Mouse (Mus musculus) adrenal gland, postnatal 4 days (tissue): ENCODE measurements around the gene Cmc2. TPM values are rescaled to one million over a fixed set of nuclear protein-coding genes. Genes with fewer than 3 reads are reported as not detected.

ENCODE experiments used
- DNase-seq, 2 experiments: peaks; one replicate each; pipeline ENCODE4 v3.0.0; 2021 to 2022; ENCODE audit warnings: low spot score in 2 of 2, mixed read lengths in 2 of 2
- total RNA-seq, 2 experiments: library from RNA; stranded (reverse); gene quantifications; 2 replicates each; pipeline ENCODE4 v1.2.3; 2021

Gene Cmc2
- total RNA-seq, 2 experiments from 2014 or later = 32.8 to 33.6 TPM

DNA sequence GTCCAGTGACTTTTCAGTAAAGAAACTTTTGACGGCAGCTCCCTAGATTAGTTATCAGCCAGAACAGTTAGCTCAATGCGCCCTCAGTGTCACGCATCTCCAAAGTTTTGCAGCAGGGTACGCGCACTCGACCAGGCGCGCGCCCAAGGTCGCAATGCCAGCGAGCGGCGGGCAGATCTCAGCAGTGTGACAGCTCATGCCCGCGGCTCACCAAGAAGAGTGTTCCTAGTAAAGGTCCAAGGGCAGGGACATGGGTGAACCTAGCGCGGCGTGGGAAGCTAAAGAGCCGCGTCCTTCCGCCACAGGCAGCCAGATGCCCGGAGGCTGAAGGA, 284 bp downstream of the Cmc2 start:
- peak; percentile 32 to 57 for DNase-seq

DNA sequence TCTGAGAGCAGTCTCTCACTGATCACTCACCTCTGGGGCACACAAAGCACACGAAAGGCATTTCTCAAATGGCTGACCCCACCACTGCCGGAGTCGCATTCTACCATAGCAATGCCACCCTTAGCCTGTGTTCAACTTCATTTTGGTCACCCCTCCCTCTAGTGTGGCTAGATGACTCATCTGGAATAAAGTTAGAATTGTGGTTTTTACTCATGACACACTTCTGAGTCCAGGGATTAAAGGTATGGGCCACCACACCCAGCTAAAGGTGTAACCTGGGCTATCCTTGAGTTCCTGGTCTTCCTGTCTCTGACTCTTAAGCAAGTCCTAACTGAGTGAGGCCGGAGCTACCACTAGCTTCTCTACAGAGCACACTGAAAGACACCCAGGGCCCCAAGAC, 15.4 kb downstream of the Cmc2 start:
- no peak for DNase-seq

DNA sequence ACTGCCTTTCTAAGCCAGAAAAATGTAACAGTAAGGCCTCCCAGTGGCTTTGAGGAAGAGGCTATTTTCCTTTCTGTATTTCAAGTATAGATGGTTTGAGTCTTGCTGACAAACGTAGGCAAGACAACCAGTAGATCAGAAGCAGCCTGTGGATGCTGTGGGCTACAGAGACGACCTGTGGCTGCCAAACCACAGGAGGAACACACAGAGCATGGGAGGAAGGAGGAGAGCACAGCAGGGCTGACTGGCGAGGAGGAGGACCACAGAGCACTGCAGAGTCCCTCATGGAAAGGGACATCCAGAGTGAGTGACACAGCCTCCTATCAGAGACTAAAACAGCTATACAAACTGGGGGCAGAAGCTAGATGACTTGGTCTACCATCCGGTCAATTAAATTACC, 16.0 kb downstream of the Cmc2 start:
- no peak for DNase-seq

DNA sequence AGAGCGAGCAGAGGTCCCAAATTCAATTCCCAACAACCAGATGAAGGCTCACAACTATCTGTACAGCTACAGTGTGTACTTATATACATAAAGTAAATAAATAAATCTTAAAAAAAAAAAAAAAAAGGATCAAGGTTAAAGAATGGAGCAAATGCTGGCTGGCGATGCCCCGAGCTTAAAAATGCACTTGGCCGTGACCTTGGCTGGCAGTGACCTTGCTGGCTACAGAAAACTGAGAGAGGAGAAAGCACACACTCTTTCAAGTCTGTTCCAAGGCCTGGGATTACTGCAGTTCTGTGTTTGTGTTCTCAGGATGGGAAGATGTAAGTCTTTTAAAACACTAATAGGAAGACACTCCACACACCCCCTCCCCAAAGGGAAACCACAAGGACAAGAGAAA, 16.5 kb downstream of the Cmc2 start:
- no peak for DNase-seq

DNA sequence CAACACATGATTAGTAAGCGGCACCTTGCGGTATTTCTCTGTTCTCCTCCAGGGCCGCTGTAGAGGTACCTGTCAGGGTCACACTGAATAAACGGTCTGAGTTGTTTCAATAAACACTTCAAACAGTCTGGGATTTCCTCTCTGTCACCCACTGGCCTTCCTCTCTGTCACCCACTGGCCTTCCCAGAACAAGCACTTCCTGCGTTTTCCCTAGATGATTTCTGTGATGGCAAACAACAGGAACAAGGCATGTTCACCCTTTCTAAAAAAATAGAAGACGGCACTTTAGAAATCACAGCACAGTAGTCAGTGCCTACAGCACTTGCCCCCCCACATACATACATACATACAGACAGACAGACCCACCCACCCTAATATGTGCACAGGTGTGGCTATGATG, 25.7 kb downstream of the Cmc2 start:
- no peak for DNase-seq

DNA sequence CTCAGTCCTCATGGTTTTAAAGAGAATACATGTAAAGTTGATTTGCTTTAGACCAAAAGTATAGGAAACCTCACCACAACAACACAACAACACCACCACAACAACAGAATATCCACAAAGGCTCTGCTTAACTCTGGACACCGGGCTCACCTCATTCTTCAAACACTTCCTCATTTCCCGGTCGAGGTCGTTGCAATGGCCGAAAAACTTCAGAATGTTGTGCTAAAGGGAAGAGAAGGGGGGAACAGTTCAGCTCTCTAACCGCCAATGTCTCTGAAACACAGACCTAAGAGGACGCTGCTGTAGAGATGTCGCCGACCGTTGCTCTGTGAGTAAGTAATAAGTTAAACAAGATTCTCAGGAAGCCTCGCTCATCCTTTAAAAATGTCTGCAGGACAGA, 27.3 kb downstream of the Cmc2 start:
- no peak for DNase-seq

DNA sequence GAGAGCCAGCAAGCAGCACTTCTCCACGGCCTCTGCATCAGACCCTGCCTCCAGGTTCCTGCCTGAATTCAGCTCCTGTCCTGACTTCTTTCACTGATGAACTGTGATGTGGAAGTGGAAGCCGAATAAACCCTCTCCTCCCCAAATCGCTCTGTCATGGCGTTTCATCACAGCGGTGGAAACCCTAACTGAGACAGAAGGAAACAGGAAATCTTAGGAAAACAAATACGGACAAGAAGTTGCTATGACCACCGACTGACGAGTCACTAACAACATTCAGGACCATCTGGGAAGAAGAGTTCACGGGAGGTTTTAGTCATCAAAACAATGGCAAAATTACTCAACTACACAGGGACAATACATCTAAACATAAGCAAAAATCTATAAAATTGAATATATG, 28.6 kb downstream of the Cmc2 start:
- no peak for DNase-seq

DNA sequence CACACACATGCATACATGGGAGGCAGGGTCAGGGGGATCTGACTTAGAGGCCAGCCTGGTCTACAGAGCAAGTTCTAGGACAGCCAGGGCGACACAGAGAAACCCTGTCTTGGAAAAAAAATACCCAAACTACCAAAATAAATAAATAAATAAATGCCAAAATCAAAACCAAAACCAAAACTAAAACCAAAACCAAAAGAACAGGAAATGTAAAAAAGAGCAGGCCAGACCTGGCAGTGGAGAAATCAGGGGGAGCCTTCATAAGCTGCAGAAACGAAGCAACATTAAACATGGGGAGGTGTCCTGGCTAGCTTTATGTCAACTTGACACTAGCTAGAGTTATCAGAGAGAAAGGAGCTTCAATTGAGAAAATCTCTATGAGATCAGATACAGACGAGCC, 29.1 kb downstream of the Cmc2 start:
- no peak for DNase-seq

DNA sequence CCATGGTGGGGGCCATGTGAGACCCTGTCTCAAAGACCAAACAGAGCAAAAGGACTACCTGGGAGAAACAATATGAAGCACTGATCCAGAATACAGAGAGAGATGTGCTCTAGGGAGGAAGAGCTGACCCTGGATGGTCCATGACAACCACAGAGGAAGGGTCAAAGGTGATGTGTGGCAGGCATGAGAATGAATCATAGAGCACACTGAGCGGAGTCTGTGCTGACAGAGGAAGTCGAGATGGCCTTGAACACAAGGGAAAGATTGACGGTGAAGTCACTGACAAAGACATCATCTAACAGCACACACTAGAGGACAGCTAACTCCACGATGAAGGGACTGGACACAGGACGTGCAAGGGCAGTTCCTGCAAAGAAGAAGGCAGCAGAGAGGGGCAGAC, 29.8 kb downstream of the Cmc2 start:
- DNase-seq = no peak

DNA sequence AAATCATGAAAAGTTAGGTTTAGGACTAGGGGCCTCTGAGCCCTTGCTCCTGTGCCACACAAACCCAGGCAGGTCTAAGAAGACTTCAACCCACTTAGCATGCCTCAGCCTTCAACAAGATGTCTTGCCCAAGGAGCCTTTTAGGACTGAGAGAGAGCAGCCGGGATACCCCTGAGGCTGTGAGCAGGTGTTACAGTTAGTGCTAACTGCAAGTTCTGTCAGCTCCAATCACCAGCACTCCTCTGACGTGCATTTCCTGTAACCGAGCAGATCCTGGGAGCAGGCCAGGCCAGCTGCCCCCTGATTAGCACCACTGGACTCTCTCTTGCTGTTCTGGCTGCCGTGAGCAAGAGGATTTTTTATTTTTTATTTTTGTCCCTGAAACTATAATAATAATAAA, 33.4 kb downstream of the Cmc2 start:
- DNase-seq = no peak

DNA sequence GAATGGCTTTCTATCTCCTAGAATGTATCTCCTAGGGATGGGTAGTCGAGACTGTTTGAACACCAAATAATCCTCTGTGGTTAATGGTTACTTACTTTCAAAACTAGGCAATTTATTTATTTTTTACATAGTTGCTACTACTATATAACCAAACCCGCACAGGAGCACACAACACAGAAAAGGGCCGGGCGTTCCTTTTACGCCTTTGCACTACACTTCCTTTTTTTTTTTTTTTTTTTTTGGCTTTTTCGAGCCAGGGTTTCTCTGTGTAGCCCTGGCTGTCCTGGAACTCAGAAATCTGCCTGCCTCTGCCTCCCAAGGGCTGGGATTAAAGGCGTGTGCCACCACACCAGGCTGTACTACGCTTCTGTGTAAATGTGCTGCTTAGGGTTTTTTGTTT, 39.9 kb downstream of the Cmc2 start:
- DNase-seq = no peak

DNA sequence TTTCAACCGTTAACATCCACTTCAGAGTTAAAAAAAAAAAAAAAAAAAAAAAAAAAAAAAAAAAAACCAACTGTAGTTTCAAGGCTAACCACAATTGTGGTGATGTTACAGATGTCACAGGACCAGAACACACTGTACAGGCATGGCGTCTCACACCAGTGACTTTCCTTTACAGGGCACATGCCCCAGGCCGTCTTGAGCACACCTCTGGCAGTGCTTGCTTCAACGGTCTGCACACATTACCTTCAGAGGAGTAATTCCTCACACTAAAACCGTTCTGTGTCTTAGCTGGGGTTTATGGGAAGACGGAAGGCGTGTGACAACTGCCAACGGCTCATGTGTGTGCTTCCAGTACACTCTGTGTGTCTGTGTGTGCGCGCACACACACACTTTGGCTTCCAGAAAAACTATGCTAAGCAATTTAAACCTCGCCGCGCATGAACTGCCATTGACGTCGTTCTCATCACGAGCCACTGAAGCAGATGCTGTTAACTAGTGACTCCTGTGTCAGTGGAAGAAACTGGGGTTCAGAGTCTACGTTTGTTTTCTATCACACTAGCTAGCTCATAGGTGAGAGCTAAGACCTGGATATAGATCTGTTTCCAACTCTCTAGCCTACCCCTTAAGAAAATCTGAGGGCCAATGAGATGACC, 45.3 kb downstream of the Cmc2 start:
- no peak for DNase-seq

DNA sequence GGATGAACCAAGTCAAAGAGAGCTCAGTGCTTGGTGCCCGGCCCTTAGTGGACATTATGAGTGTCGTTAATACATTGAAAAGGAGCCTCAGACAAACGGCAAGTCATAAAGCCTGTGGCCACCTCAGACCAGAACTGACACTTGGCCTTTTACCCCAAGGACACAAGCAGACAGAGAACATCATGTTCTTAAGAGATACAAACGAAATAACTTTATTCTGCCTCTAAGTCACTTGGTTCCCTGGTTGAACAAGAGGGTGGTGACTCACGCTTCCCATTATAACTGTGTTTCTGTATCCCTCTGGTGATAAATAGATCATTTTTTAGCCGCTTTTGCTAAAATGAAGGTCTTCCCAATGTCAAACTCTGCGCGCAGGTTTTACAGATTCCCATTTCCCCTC, 47.3 kb downstream of the Cmc2 start:
- DNase-seq = no peak

DNA sequence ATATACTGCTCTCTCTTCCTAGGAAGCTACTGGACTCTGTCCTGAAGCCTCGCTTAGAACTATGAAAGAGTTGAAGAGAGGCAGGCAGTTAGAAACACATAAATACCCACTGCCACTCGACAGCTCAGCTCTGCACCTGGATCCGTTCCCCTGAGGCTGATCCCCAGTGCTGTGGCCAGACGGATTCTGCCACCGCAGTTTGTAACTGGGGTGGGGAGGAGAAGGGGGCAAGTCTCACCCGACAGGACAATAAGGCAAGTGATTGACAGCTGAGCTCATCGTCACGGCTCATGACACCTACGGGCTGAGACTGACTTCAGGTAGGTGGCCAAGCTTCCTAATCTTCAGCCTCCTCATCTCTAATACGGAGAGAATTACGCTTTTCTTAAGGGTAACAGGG, 47.7 kb downstream of the Cmc2 start:
- DNase-seq = no peak

DNA sequence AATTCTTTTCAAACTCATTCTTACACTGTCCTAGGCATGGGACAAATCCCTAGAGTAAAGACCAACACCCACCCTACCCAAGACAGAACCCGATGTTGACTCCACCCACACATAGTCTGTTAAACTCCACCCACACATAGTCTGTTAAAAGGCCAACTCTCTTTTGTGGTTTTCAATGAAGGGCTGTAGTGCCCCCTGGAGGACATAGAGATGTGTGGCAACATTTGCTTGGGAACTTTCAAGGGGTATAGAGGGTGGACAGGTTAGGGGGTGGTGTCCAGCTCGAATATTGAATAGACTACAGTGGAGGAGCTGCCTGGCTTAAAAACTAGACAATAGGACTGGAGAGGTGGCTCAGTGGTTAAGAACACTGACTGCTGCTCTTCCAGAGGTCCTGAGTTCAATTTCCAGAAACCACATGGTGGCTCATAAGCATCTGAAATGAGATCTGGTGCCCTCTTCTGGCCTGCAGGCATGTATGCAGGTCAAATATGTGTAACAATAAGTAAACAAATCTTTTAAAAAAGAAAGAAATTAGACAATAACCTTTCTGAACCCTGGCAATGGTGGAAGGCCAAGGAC, 48.4 kb downstream of the Cmc2 start:
- no peak for DNase-seq

DNA sequence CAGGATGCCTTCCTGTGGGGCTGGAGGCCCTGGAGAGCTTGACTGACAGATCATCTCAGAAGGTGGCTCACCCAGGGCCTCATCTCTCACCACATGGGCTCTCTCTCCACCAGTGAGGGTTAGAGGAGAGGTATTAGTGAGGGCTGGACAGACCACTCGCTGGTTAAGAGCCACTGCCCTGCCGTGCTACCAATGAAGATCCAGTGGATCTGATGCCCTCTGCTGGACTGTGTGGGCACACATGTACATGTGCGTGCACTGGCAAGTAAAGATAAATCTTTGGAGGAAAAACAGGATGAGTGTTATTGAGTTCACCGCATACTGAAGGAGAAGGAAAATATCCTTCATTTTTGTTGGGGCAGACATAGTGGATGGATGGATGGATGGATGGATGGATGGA, 52.6 kb downstream of the Cmc2 start:
- peak in 1 of 2 experiments; percentile 17 for DNase-seq

DNA sequence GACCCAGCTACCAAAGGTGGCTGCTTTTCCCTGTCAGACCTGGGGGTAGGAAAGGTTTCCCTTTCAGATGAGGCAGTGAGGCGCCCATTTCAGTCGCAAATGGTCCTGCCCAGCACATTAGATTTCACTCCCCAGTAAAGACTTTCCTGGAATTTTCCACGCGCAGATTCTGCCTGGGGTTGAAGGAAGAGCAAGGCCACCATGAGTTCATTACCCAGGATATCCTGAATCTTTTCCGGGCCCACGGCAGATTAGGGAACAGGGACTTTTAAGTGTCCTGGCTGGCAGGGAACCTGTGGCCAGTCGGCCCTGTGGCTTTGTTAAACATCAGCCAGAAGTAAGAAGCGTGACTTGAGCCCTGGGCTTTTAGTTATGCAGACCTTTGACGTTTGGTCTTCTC, 53.9 kb downstream of the Cmc2 start:
- no peak for DNase-seq

DNA sequence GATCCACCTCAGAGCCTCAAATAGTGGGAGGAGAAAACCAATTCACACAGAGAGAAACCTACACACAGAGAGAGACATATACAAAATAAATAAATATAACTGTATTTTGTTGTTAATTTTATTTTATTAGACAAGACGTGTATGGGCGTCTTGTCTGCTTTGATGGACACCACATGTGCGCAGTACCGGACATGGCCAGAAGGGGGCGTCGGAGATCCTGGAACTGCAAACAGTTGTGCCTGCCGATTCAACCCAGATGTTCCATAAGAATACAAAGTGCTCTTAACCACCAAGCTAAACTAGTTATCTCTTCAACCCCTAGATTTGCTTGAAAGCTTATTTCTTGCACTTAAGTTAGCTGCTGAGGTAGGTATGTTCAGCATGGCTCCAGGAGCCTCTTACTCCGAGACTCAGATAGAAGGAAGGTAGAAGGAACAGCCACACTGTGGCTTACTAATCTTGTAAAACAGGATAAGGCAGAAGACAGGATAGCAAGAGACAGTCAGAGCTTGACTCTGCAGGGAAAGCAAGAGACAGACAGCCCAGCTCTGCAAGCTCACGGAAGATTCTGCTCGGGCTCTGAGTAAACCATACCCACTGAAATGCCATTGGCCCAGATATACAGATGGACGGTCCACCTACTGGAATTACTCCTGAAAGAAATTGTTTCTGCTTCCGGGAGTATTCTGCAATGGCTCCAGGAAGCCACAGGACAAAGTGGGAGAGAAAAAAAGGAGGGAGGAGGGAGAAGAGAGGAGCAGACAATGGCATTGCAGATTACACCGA, 54.9 kb downstream of the Cmc2 start:
- peak; percentile 16 to 58 for DNase-seq

DNA sequence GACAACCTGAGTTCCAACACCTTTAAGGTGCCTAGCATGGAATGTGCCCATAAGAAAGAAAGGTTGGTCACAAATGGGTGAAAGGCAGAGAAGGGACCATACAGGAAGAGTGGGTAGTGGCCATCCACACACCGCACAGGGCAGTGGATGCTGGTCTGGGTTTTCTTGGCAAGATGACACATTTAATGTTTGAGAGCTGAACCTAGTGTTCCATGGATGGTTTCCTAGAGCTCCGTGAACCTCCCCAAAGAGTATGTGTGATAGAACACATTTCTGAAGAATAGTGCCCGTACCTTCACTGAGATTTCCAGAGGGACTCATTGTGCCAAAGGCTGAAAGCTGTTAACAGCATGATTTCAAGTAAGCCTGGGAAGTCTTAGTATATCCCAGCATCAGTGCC, 56.7 kb downstream of the Cmc2 start:
- DNase-seq = no peak

DNA sequence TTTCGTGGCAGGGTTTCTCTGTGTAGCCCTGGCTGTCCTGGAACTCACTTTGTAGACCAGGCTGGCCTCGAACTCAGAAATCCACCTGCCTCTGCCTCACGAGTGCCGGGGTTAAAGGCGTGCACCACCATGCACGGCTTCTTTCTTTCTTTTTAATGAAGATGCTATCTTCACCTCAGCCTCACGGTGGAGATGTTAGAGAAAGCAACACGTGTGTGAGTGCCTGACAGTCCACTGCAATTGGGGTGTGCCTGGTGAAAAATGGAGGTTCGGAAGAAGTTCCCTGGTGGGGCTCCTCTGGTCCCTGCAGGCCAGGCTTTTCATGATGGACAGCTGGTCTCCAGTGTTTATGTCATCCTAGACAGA, 57.2 kb downstream of the Cmc2 start:
- no peak for DNase-seq

DNA sequence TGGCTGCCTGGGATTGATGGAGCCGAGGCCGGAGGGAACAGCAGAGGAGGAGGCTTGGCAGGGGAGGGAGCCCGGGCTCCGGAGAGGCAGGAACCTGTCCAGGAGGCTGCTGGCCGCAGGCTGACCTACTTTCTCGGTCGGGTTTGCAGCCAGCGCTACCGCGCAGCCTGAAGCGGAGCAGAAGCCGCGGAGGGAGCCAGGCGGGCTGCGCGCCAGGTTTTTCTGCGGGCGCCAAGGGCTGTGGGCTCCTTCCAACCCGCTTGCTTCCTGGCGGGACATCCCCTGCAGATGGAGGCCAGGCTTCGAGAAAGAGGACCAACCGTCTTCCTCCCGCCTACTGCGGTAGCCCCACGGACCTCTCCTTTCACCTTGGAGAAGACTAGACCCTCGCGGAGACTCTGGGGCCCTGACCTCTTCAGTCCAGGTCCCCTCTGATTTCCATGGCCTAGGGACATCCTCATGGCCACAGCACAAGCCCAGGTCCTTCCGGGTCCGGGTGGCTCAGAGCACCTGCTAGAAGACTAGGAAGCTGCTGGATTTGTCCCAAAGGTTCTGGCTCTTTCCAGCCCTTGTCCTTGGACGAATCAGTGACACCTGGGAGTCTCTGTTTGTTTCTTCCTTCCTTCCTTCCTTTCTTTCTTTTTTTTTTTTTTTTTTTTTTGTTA, 57.8 kb downstream of the Cmc2 start:
- DNase-seq = peak; percentile 9 to 22

DNA sequence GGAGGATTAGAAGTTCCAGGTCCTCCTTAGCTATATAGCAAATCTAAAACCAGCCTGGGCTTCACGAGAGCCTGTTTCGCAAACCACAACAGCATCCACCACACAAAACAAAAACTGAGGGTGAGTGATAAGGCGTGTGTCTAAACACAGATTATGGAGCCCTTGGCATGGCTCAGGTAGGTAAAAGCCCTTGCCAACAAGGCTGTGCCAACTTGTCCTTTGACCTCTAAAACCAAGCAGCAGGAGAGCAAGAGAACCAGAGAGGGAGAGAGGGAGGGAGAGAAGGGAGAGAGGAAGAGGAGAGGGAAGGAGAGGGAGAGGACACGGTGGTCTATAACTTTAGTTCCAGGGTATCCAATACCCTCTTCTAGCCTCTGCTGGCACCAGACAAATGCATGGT, 59.1 kb downstream of the Cmc2 start:
- no peak for DNase-seq
